Mouse (Mus musculus) kidney, postnatal 0 days (tissue): ENCODE measurements around the gene Snrpa1. TPM values are rescaled to one million over a fixed set of nuclear protein-coding genes. Genes with fewer than 3 reads are reported as not detected.

Experiments used
- ATAC-seq: fragments of 200-750 bp; cut with Nextera tagmentation; replicated peaks from 2 replicates; pipeline ENCODE4 v1.8.0; 2017; ENCODE audit warnings: low read depth, moderate number of reproducible peaks, moderate TSS enrichment, moderate library complexity; ENCODE audit not compliant: low FRiP score
- DNase-seq: peaks from one replicate; pipeline ENCODE4 v3.0.0-alpha.2; 2016; ENCODE audit warnings: low spot score
- H3K27ac ChIP-seq: fragments of 300-500 bp; sonication (generic); 2 replicates; pipeline ENCODE4 v1.5.1; 2014; ENCODE audit warnings: mild to moderate bottlenecking
- H3K27me3 ChIP-seq: fragments of 300-500 bp; sonication (generic); 2 replicates; pipeline ENCODE4 v1.6.1; 2014; ENCODE audit warnings: low read length, mixed read lengths; ENCODE audit not compliant: insufficient read depth
- H3K36me3 ChIP-seq: fragments of 300-500 bp; sonication (generic); 2 replicates; pipeline ENCODE4 v1.6.1; 2014; ENCODE audit warnings: low read length, mixed read lengths; ENCODE audit not compliant: insufficient read depth
- H3K4me1 ChIP-seq: fragments of 300-500 bp; sonication (generic); replicated peaks from 2 replicates; pipeline ENCODE4 v1.6.1; 2014; ENCODE audit warnings: antibody characterized with exemption, low read length, mixed read lengths; ENCODE audit not compliant: insufficient read depth
- H3K4me2 ChIP-seq: fragments of 300-500 bp; sonication (generic); 2 replicates; pipeline ENCODE4 v1.6.1; 2014; ENCODE audit warnings: mild to moderate bottlenecking, low read length, moderate library complexity, mixed read lengths
- H3K4me3 ChIP-seq: fragments of 300-500 bp; sonication (generic); replicated peaks from 2 replicates; pipeline ENCODE4 v1.5.1; 2014; ENCODE audit warnings: low read depth, low read length
- H3K9ac ChIP-seq: fragments of 300-500 bp; sonication (generic); 2 replicates; pipeline ENCODE4 v1.6.1; 2014; ENCODE audit warnings: low read depth, low read length
- H3K9me3 ChIP-seq: fragments of 300-500 bp; sonication (generic); replicated peaks from 2 replicates; pipeline ENCODE4 v1.6.1; 2016; ENCODE audit warnings: low read length, inconsistent platforms, mixed read lengths
- CTCF ChIP-seq: IDR thresholded peaks from 2 replicates; pipeline ENCODE4 v1.5.1; 2016; ENCODE audit warnings: antibody characterized with exemption, low read depth, mild to moderate bottlenecking, moderate library complexity
- WGBS: fragments of 180-500 bp; shearing (Covaris S2); extraction: QIAGEN DNeasy Blood & Tissue Kit; methylation state at CpG from one replicate; pipeline ENCODE4 v1.1.7; 2014; 5-methylcytosine and 5-hydroxymethylcytosine counted together
- polyA plus RNA-seq: library from polyadenylated mRNA; unstranded; fragments of >200 nt; fragmentation: Nextera tagmentation; extraction: Ambion mirVana; gene quantifications from 2 replicates; pipeline ENCODE4 v1.2.1, GENCODE M21; 2015

Gene Snrpa1
- polyA plus RNA-seq, 1 experiment from 2014 or later, result 114 TPM

GRCm38 (mm10) chr7:66105771-66106170, 47.0 kb downstream of the Snrpa1 start:
- 53% methylated on average over 4 of the region's 4 CpGs for WGBS

DNA sequence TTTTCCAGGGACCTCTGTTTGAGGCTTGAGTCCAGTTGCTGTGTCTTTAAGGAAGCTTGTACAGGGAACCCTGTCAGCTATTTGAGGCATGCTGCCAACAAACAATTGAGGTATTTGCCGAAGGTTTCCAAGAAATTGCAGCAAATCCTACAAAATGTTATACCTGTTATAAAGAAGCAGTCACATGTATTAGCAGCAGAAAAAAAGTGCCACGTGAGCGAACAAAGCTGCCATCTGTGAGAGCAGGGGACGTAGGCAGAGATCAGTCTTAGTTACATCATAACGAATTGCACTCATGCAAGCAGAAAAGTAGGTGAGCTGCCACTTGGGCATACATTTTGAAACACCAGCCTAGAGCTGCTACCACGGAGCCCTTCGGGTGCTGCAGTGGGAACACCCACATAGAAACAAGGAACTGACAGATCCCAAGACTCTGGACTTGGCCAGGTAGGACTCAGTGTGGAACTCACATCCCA, 47.8 kb downstream of the Snrpa1 start:
- H3K4me3 ChIP-seq, result no peak overlapping the region
- peak overlapping the region; percentile 18; the same call in 1 of the 2 replicates for H3K4me2 ChIP-seq
- no peaks in the 10 kb centered on the region for H3K9me3 ChIP-seq
- 54% methylated on average over 7 of the region's 7 CpGs for WGBS
- no peaks in the 10 kb centered on the region for H3K27me3 ChIP-seq
- H3K36me3 ChIP-seq, result no peaks in the 10 kb centered on the region
- ATAC-seq (no peak), DNase-seq (peak; percentile 40)
- H3K4me1 ChIP-seq, result peaks cover 6% of the 10 kb centered on the region; the same call in 1 of the 2 replicates
- no peak overlapping the region for H3K9ac ChIP-seq
- H3K27ac ChIP-seq, result no peak overlapping the region
- TF ChIP-seq CTCF, result no peak

More at GRCm38 (mm10) chr7:66105771-66106170, 47.0 kb downstream of the Snrpa1 start:
- Histone ChIP-seq H3K36me3 (no peaks in the 10 kb centered on the region), H3K4me1 (peaks cover 6% of the 10 kb centered on the region; the same call in 1 of the 2 replicates), H3K9ac (no peak overlapping the region), H3K9me3 (no peaks in the 10 kb centered on the region), H3K4me3 (no peak overlapping the region), H3K27ac (no peak overlapping the region), H3K4me2 (no peak overlapping the region), H3K27me3 (no peaks in the 10 kb centered on the region)
- TF ChIP-seq CTCF, result no peak
- ATAC-seq (no peak), DNase-seq (no peak)

- no peaks in the 10 kb centered on the region for H3K27me3 ChIP-seq
- WGBS, result 56% methylated on average over 11 of the region's 11 CpGs
- no peak overlapping the region for H3K4me3 ChIP-seq
- H3K9ac ChIP-seq, result no peak overlapping the region
- H3K4me2 ChIP-seq, result peak overlapping the region; percentile 18; the same call in 1 of the 2 replicates
- H3K27ac ChIP-seq, result no peak overlapping the region
- ATAC-seq, result no peak
- peaks cover 6% of the 10 kb centered on the region; the same call in 1 of the 2 replicates for H3K4me1 ChIP-seq
- H3K9me3 ChIP-seq, result no peaks in the 10 kb centered on the region
- TF ChIP-seq CTCF, result no peak
- H3K36me3 ChIP-seq, result no peaks in the 10 kb centered on the region
- DNase-seq, result peak; percentile 54
Observed at GRCm38 (mm10) chr7:66107206-66107605, 48.4 kb downstream of the Snrpa1 start.

DNA sequence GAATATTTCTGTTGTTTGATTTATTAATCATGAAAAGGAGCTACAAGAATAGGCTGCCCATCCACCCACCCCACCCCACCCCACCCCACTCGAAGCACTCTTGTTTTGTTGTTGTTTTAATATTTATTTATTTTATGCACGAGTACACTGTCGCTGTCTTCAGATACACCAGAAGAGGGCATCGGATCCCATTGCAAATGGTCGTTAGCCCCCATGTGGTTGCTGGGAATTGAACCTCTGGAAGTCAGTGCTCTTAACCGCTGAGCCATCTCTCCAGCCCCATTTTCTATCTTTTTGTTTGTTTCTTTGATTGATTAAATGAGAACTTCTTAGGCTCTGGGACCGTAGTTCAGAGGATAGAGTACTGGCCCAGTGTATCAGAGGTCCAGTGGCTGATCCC, 49.1 kb downstream of the Snrpa1 start:
- DNase-seq (peak; percentile 51), ATAC-seq (no peak)
- no peaks in the 10 kb centered on the region for H3K36me3 ChIP-seq
- WGBS, result 15% methylated on average over 7 of the region's 7 CpGs
- no peak overlapping the region for H3K9ac ChIP-seq
- H3K4me1 ChIP-seq, result peaks cover 6% of the 10 kb centered on the region; the same call in 1 of the 2 replicates
- no peak overlapping the region for H3K4me2 ChIP-seq
- H3K27me3 ChIP-seq, result no peaks in the 10 kb centered on the region
- H3K27ac ChIP-seq, result no peak overlapping the region
- TF ChIP-seq CTCF, result peak; percentile 66
- no peaks in the 10 kb centered on the region for H3K9me3 ChIP-seq
- no peak overlapping the region for H3K4me3 ChIP-seq

DNA sequence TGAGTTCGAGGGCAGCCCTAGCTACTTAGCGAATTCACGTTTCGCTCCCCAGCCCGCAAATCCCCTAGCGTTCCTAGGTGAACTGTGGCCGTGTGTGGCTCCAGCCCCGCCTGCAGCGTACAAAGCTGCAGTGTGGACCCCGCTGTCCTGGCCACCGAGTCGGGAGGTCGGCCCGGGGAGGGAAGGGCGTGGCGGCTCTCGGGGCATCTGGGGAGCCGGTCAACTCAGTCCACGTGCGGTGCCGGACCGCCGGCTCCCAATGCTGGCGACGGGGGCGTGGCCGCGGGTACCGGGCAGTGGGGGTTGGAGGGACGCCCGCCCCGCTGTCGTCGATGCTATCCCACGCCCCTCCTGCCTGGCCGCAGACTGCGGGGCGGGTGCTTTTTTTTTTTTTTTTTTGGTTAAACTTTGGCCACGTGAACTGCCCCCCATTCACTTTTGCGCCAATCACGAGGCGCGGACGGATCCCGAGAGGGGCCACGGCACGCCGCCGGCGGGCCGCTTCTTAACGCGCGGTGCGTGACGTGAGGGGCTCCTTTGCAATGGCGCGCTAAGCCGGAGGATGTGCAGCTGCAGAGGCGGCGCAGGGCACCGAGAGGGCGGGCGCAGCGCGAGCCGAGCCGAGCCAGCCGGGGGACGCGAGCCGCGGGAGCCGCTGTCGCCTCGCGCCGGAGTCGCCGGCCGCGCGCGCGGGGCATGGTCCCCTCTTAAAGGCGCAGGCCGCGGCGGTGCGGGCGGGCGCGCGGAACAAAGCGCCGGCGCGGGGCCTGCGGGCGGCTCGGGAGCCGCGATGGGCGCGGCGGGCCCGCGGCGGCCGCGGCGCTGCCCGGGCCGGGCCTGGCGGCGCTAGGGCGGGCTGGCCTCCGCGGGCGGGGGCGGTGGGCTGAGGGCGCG, 50.4 kb downstream of the Snrpa1 start, which contains the start of gene Chsy1:
TSS of gene Chsy1 (plus strand) at position 555 of the 894 bp plus-strand sequence.
- H3K4me2 ChIP-seq, result peak within 1 kb of the TSS; percentile 91
- no peak; the same call in 1 of the 2 replicates for TF ChIP-seq CTCF
- no peaks in the 10 kb centered on the region for H3K36me3 ChIP-seq
- peaks cover 6% of the 10 kb centered on the region; the same call in 1 of the 2 replicates for H3K4me1 ChIP-seq
- DNase-seq (peak; percentile 94), ATAC-seq (peak; percentile 85)
- under 1% methylated on average over 55 of the region's 123 CpGs for WGBS
- no peaks in the 10 kb centered on the region for H3K9me3 ChIP-seq
- no peaks in the 10 kb centered on the region for H3K27me3 ChIP-seq
- H3K27ac ChIP-seq, result peak within 1 kb of the TSS; percentile 87
- H3K9ac ChIP-seq, result peak within 1 kb of the TSS; percentile 89
- H3K4me3 ChIP-seq, result peak within 1 kb of the TSS; percentile 76

DNA sequence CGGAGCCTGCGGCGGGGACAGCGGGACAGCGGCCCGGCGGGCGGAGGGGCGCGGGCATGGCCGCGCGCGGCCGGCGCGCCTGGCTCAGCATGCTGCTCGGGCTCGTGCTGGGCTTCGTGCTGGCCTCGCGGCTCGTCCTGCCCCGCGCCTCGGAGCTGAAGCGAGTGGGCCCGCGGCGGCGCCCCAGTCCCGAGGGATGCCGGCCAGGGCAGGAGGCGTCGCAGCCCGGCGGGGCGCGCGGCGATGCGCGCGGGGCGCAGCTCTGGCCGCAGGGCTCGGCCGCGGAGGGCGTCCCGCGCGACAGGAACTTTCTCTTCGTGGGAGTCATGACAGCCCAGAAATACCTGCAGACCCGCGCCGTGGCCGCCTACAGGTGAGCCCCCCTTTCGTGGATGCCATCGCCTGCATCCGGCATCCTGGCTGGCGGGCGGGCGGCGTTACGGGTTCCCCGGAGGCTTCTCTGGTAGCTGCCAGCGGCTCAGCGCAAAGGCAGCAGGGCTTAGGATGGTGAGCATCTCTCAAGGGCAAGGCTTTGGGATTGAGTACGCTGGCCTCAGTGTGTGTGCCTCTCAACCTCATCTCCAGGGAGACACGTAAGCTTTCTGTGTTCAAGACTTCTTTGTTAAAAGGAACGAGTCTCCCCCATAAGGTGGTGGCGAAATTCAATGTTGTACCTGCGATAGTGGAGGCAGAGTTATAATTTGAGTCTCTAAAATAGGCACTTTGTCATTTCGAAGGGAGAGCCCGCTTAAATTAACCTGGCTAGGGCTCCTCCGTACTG, 51.2 kb downstream of the Snrpa1 start:
- Histone ChIP-seq H3K27ac (peak overlapping the region; percentile 87), H3K4me1 (peaks cover 6% of the 10 kb centered on the region; the same call in 1 of the 2 replicates), H3K9ac (peak overlapping the region; percentile 89), H3K9me3 (no peaks in the 10 kb centered on the region), H3K4me3 (peak overlapping the region; percentile 76), H3K27me3 (no peaks in the 10 kb centered on the region), H3K36me3 (no peaks in the 10 kb centered on the region), H3K4me2 (peak overlapping the region; percentile 91)
- WGBS, result under 1% methylated on average over 47 of the region's 77 CpGs
- ATAC-seq (peak; percentile 67), DNase-seq (peak; percentile 38)
- TF ChIP-seq CTCF, result no peak
